Mouse (Mus musculus) lung, embryonic 16.5 days (tissue): ENCODE measurements around the gene Fads1. TPM values are rescaled to one million over a fixed set of nuclear protein-coding genes. Genes with fewer than 3 reads are reported as not detected.

Experiments used
- ATAC-seq: fragments of 200-750 bp; cut with Nextera tagmentation; 2 replicates; pipeline ENCODE4 v1.8.0; 2017; ENCODE audit warnings: low read depth, mild to moderate bottlenecking, moderate library complexity
- H3K27ac ChIP-seq: fragments of 300-500 bp; sonication (generic); 2 replicates; pipeline ENCODE4 v1.5.1; 2014; ENCODE audit warnings: mild to moderate bottlenecking, control low read depth, low read length
- H3K27me3 ChIP-seq: fragments of 300-500 bp; sonication (generic); 2 replicates; pipeline ENCODE4 v1.6.1; 2014; ENCODE audit warnings: low read depth, low read length, mixed read lengths; ENCODE audit not compliant: control insufficient read depth, insufficient read depth
- H3K36me3 ChIP-seq: fragments of 300-500 bp; sonication (generic); 2 replicates; pipeline ENCODE4 v1.6.1; 2014; ENCODE audit warnings: low read length; ENCODE audit not compliant: control insufficient read depth, insufficient read depth
- H3K4me1 ChIP-seq: fragments of 300-500 bp; sonication (generic); replicated peaks from 2 replicates; pipeline ENCODE4 v1.6.1; 2014; ENCODE audit warnings: low read length, mixed read lengths; ENCODE audit not compliant: control insufficient read depth, insufficient read depth
- H3K4me2 ChIP-seq: fragments of 300-500 bp; sonication (generic); 2 replicates; pipeline ENCODE4 v1.6.1; 2014; ENCODE audit warnings: low read depth, low read length, control low read depth
- H3K4me3 ChIP-seq: fragments of 300-500 bp; sonication (generic); 2 replicates; pipeline ENCODE4 v1.5.1; 2014; ENCODE audit warnings: mild to moderate bottlenecking, low read length, control low read depth
- H3K9ac ChIP-seq: fragments of 300-500 bp; sonication (generic); 2 replicates; pipeline ENCODE4 v1.6.1; 2014; ENCODE audit warnings: low read length, control low read depth
- H3K9me3 ChIP-seq: fragments of 300-500 bp; sonication (generic); 2 replicates; pipeline ENCODE4 v1.6.1; 2016; ENCODE audit warnings: low read length; ENCODE audit not compliant: control insufficient read depth
- WGBS: fragments of 180-500 bp; shearing (Covaris S2); extraction: QIAGEN DNeasy Blood & Tissue Kit; methylation state at CpG from one replicate; pipeline ENCODE4 v1.1.7; 2014; 5-methylcytosine and 5-hydroxymethylcytosine counted together
- polyA plus RNA-seq: library from polyadenylated mRNA; unstranded; fragments of >200 nt; fragmentation: Nextera tagmentation; extraction: Ambion mirVana; gene quantifications from 2 replicates; pipeline ENCODE4 v1.2.1, GENCODE M21; 2015

Fads1 gene
- 78.2 and 91.0 TPM in 2 replicates for polyA plus RNA-seq

DNA sequence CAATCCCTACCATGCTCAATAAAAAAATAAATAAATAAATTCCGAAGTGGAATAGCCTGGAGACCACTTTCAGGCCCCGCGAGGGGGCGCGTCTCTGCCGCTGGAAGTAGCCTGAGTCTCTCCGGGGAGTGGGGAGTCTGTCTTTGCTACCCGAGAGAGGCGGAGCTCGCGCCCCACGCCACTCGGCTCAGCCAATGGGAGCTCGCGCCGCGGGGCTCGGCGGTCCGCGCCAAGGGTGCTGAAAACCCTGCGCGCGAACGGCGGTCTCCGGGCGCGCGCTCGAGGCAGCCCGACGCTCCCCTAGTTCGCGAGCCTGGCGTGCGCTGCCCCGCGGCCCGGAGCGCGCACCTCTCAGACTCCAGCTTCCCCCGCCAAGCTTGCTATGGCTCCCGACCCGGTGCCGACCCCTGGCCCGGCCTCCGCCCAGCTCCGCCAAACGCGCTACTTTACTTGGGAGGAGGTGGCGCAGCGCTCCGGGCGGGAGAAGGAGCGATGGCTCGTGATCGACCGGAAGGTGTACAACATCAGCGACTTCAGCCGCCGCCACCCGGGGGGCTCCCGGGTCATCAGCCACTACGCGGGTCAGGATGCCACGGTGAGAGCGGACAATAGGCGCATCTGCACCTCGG lies at the start of gene Fads1:
Gene Fads1, plus strand, starts transcription at position 219 of the 629 bp plus-strand sequence.
- Histone ChIP-seq H3K27me3 (no peaks in the 10 kb centered on the region), H3K4me3 (peak within 1 kb of the TSS; percentile 88), H3K4me1 (peaks cover 11% of the 10 kb centered on the region), H3K9me3 (no peaks in the 10 kb centered on the region), H3K36me3 (peaks cover 11% of the 10 kb centered on the region), H3K9ac (peak within 1 kb of the TSS; percentile 89), H3K4me2 (peak within 1 kb of the TSS; percentile 75), H3K27ac (peak within 1 kb of the TSS; percentile 93)
- 0% methylated on average over 67 of the region's 70 CpGs for WGBS
- ATAC-seq = peak; percentile 98

DNA sequence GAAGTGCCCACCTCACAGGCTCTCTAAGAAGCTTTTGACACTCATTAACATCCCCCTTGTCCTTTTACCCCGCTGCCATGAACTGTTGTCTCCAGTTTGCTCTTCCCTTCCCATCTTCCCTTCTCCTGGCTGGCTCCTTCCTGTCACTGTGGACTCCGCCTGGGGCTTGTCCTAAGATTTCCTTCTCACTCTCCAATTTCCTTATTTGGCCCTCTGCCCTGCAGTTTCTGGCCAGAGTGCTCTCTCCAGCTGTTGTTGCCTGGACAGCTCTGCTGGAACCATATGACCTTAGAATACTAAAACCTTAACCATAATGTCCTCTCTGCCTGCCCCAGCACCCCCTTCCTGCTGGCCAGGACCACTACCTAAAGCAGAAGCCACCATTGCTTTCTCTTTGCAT lies 48.0 kb upstream of the Fads1 start:
- peaks cover 12% of the 10 kb centered on the region; the same call in 1 of the 2 replicates for H3K4me1 ChIP-seq
- peak overlapping the region; percentile 81 for H3K27ac ChIP-seq
- H3K36me3 ChIP-seq = no peaks in the 10 kb centered on the region
- H3K4me3 ChIP-seq = no peak overlapping the region
- 14% methylated on average over 2 of the region's 2 CpGs for WGBS
- H3K9me3 ChIP-seq = no peaks in the 10 kb centered on the region
- no peaks in the 10 kb centered on the region for H3K27me3 ChIP-seq
- H3K4me2 ChIP-seq = peak overlapping the region; percentile 28; the same call in 1 of the 2 replicates
- peak; percentile 96 for ATAC-seq
- no peak overlapping the region for H3K9ac ChIP-seq

- H3K4me1 ChIP-seq = peaks cover 12% of the 10 kb centered on the region; the same call in 1 of the 2 replicates
- H3K9me3 ChIP-seq = no peaks in the 10 kb centered on the region
- no peak overlapping the region for H3K9ac ChIP-seq
- no peak overlapping the region for H3K4me2 ChIP-seq
- no peak overlapping the region for H3K27ac ChIP-seq
- no peaks in the 10 kb centered on the region for H3K27me3 ChIP-seq
- no peak for ATAC-seq
- 71% methylated on average over 5 of the region's 5 CpGs for WGBS
- H3K36me3 ChIP-seq = no peaks in the 10 kb centered on the region
- H3K4me3 ChIP-seq = no peak overlapping the region
These were observed 45.3 kb upstream of the Fads1 start for GRCm38 (mm10) chr19:10137423-10137822.

- Histone ChIP-seq H3K4me2 (no peak overlapping the region), H3K27ac (no peak overlapping the region), H3K36me3 (no peaks in the 10 kb centered on the region), H3K9ac (no peak overlapping the region), H3K9me3 (no peaks in the 10 kb centered on the region), H3K4me3 (no peak overlapping the region), H3K4me1 (peaks cover 5% of the 10 kb centered on the region; the same call in 1 of the 2 replicates), H3K27me3 (no peaks in the 10 kb centered on the region)
- WGBS = 83% methylated on average over 6 of the region's 6 CpGs
- ATAC-seq = no peak
These were observed 43.0 kb upstream of the Fads1 start for GRCm38 (mm10) chr19:10139736-10140135.

DNA sequence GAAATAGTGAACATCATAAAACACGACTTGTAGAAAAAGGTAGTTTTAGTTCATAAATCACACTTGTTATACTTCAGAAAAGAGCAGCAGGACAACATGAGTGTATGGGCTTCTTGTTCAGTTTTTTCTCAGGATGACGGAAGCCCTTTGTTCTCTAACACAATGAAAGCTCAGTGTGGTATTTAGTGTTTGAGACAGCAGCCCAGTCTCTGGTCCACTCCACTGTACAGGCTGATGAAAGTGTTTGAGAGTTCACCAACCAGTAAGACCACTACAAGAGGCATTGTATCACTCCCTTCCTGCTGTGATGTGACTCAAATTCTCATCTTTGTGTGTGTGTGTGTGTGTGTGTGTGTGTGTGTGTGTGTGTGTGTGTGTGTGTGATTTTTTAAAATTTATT lies 39.0 kb upstream of the Fads1 start:
- Histone ChIP-seq H3K36me3 (no peaks in the 10 kb centered on the region), H3K27ac (no peak overlapping the region), H3K4me1 (no peaks in the 10 kb centered on the region), H3K27me3 (no peaks in the 10 kb centered on the region), H3K4me3 (no peak overlapping the region), H3K9ac (no peak overlapping the region), H3K9me3 (no peaks in the 10 kb centered on the region), H3K4me2 (no peak overlapping the region)
- no peak for ATAC-seq
- WGBS = 38% methylated on average over 2 of the region's 2 CpGs

- ATAC-seq = no peak
- Histone ChIP-seq H3K27ac (no peak overlapping the region), H3K36me3 (no peaks in the 10 kb centered on the region), H3K4me2 (no peak overlapping the region), H3K27me3 (no peaks in the 10 kb centered on the region), H3K9ac (no peak overlapping the region), H3K9me3 (no peaks in the 10 kb centered on the region), H3K4me3 (no peak overlapping the region), H3K4me1 (no peaks in the 10 kb centered on the region)
- WGBS = 35% methylated on average over 4 of the region's 4 CpGs
These were observed 38.2 kb upstream of the Fads1 start for GRCm38 (mm10) chr19:10144464-10144863.

GRCm38 (mm10) chr19:10148555-10148954 lies 34.1 kb upstream of the Fads1 start:
- no peak for ATAC-seq
- H3K27ac ChIP-seq = no peak overlapping the region
- no peaks in the 10 kb centered on the region for H3K9me3 ChIP-seq
- H3K27me3 ChIP-seq = no peaks in the 10 kb centered on the region
- H3K36me3 ChIP-seq = no peaks in the 10 kb centered on the region
- H3K4me1 ChIP-seq = no peaks in the 10 kb centered on the region
- H3K4me2 ChIP-seq = no peak overlapping the region
- H3K9ac ChIP-seq = no peak overlapping the region
- WGBS = 66% methylated on average over 6 of the region's 6 CpGs
- H3K4me3 ChIP-seq = no peak overlapping the region

DNA sequence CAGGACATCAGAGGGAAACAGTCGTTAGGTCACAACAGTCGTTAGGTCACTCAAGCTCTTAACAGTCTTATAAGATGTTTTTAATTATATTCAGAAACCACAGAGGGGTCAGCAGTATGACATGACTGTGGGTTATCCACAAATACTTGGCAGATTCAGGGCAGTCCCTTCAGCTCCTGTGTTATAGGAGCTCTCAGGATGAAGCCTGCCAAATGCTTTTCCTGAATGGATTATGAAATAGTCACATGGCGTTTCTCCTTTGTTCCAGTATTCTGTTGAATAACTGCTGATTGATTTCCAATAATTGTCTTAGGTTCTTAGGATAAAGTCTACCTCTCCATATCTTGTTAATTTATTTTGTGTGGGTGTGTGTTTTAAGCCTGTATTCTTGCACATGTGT lies 33.5 kb upstream of the Fads1 start:
- H3K27ac ChIP-seq = no peak overlapping the region
- H3K4me2 ChIP-seq = no peak overlapping the region
- H3K27me3 ChIP-seq = no peaks in the 10 kb centered on the region
- no peak overlapping the region for H3K4me3 ChIP-seq
- no peak for ATAC-seq
- no peaks in the 10 kb centered on the region for H3K36me3 ChIP-seq
- H3K9me3 ChIP-seq = no peaks in the 10 kb centered on the region
- no peak overlapping the region for H3K9ac ChIP-seq
- no peaks in the 10 kb centered on the region for H3K4me1 ChIP-seq
- 53% methylated on average over 3 of the region's 3 CpGs for WGBS

- H3K27me3 ChIP-seq = no peaks in the 10 kb centered on the region
- H3K9ac ChIP-seq = no peak overlapping the region
- H3K4me2 ChIP-seq = no peak overlapping the region
- H3K9me3 ChIP-seq = no peaks in the 10 kb centered on the region; the same call in 1 of the 2 replicates
- no peaks in the 10 kb centered on the region for H3K36me3 ChIP-seq
- WGBS = 61% methylated on average over 2 of the region's 2 CpGs
- no peak overlapping the region for H3K27ac ChIP-seq
- H3K4me1 ChIP-seq = no peaks in the 10 kb centered on the region
- H3K4me3 ChIP-seq = no peak overlapping the region
- ATAC-seq = no peak
These were observed 25.0 kb upstream of the Fads1 start for GRCm38 (mm10) chr19:10157725-10158124.
